ENCODE assay signal across 26 mouse cellular contexts in genomic region chr4:145242719-145243350, GRCm38 (mm10). TPM values are rescaled to one million over a fixed set of nuclear protein-coding genes. Genes with fewer than 3 reads are reported as not detected.
DNase-seq lines count a peak whose midpoint lies in the region; ATAC-seq and TF ChIP-seq lines count a peak whose summit lies in the region.
"Had no signal": no experiment of that assay in that cellular context is flagged by ENCODE, and none has a peak within 500 bp of the region (broad histone marks: within the 10 kb centered on the region; RNA-seq: fewer than 3 reads in every experiment).

No protein-coding gene starts in this region.

- no peak for TF ChIP-seq CTCF in bone marrow macrophage, adult 2 months (IDR thresholded peaks at IDR 0.05; ENCODE audit: low read depth, low read length)

- no peak for TF ChIP-seq POLR2A in bone marrow macrophage, adult 2 months (IDR thresholded peaks at IDR 0.05; ENCODE audit: borderline replicate concordance, low read depth, low read length)

- no peak overlapping the region for H3K4me2 ChIP-seq in midbrain, embryonic 11.5 days
- H3K4me2 ChIP-seq: forebrain, embryonic 15.5 days; heart, embryonic 15.5 days; hindbrain, embryonic 15.5 days; neural tube, embryonic 13.5 days; stomach, embryonic 15.5 days had no signal

- WGBS in midbrain, embryonic 11.5 days, result 69% methylated on average over 1 of the region's 1 CpGs
- 60% methylated on average over 1 of the region's 1 CpGs for WGBS in midbrain, embryonic 10.5 days
- 0% methylated on average over 1 of the region's 1 CpGs for WGBS in macrophage (ENCODE audit: missing documents)

- H3K9me3 ChIP-seq in midbrain, embryonic 11.5 days (ENCODE audit: control insufficient read depth, low read length), result no peaks in the 10 kb centered on the region
- no peaks in the 10 kb centered on the region for H3K9me3 ChIP-seq in midbrain, embryonic 10.5 days (replicated peaks)
- H3K9me3 ChIP-seq: embryonic facial prominence, embryonic 10.5 days; forebrain, embryonic 15.5 days; heart, embryonic 15.5 days; hindbrain, embryonic 15.5 days; neural tube, embryonic 13.5 days; stomach, embryonic 15.5 days had no signal

- peaks cover 7% of the 10 kb centered on the region; the same call in 1 of the 2 replicates for H3K4me1 ChIP-seq in midbrain, embryonic 11.5 days (ENCODE audit: control insufficient read depth, insufficient read depth, low read length)
- H3K4me1 ChIP-seq in midbrain, embryonic 10.5 days, result peaks cover 14% of the 10 kb centered on the region
- peaks cover 65% of the 10 kb centered on the region for H3K4me1 ChIP-seq in bone marrow macrophage, adult 2 months (ENCODE audit: control insufficient read depth, insufficient read depth, low read length)

- no peak overlapping the region for H3K4me3 ChIP-seq in midbrain, embryonic 11.5 days (ENCODE audit: low read depth, low read length)
- H3K4me3 ChIP-seq in midbrain, embryonic 10.5 days, result no peak overlapping the region
- H3K4me3 ChIP-seq in bone marrow macrophage, adult 2 months (ENCODE audit: insufficient read depth, low read length), result peak overlapping the region; percentile 15
- H3K4me3 ChIP-seq in macrophage (ENCODE audit: inconsistent target), result no peak overlapping the region
- H3K4me3 ChIP-seq: embryonic facial prominence, embryonic 10.5 days; forebrain, embryonic 15.5 days; heart, embryonic 15.5 days; hindbrain, embryonic 15.5 days; layer of hippocampus, adult 2 months; neural tube, embryonic 13.5 days; stomach, embryonic 15.5 days had no signal

- no peak overlapping the region for H3K27ac ChIP-seq in midbrain, embryonic 11.5 days (ENCODE audit: low read depth, low read length)
- no peak overlapping the region for H3K27ac ChIP-seq in midbrain, embryonic 10.5 days (replicated peaks)
- H3K27ac ChIP-seq in bone marrow macrophage, adult 2 months (ENCODE audit: insufficient read depth, low read depth, low read length), result peak overlapping the region; percentile 84
- peak overlapping the region; percentile 91 for H3K27ac ChIP-seq in macrophage
- H3K27ac ChIP-seq: embryonic facial prominence, embryonic 10.5 days; forebrain, embryonic 15.5 days; heart, embryonic 15.5 days; hindbrain, embryonic 15.5 days; layer of hippocampus, adult 2 months; neural tube, embryonic 13.5 days; stomach, embryonic 15.5 days had no signal

- no peaks in the 10 kb centered on the region for H3K36me3 ChIP-seq in midbrain, embryonic 11.5 days (ENCODE audit: control insufficient read depth, insufficient read depth, low read length)
- H3K36me3 ChIP-seq in midbrain, embryonic 10.5 days, result no peaks in the 10 kb centered on the region
- peaks cover 9% of the 10 kb centered on the region; the same call in 1 of the 2 replicates for H3K36me3 ChIP-seq in macrophage (ENCODE audit: inconsistent target)
- H3K36me3 ChIP-seq: embryonic facial prominence, embryonic 10.5 days; forebrain, embryonic 15.5 days; heart, embryonic 15.5 days; hindbrain, embryonic 15.5 days; neural tube, embryonic 13.5 days; stomach, embryonic 15.5 days had no signal

- H3K9ac ChIP-seq in midbrain, embryonic 11.5 days (ENCODE audit: low read length), result no peak overlapping the region
- H3K9ac ChIP-seq: forebrain, embryonic 15.5 days; heart, embryonic 15.5 days; hindbrain, embryonic 15.5 days; neural tube, embryonic 13.5 days; stomach, embryonic 15.5 days had no signal

- H3K79me2 ChIP-seq in macrophage (ENCODE audit: inconsistent target), result peaks cover 84% of the 10 kb centered on the region

- no peak for ATAC-seq in CD4-positive, CD25-positive, alpha-beta regulatory T cell, adult 4 months
- no peak for ATAC-seq in midbrain, embryonic 11.5 days (ENCODE audit: low FRiP score)
- ATAC-seq: forebrain, embryonic 15.5 days; intestine, embryonic 16.5 days; lung, postnatal 0 days had no signal

- peaks cover 15% of the 10 kb centered on the region for H3K27me3 ChIP-seq in midbrain, embryonic 11.5 days (ENCODE audit: control insufficient read depth, insufficient read depth, low read length)
- peaks cover 35% of the 10 kb centered on the region for H3K27me3 ChIP-seq in midbrain, embryonic 10.5 days (ENCODE audit: low read depth, poor library complexity, severe bottlenecking)

- peak; percentile 48 for DNase-seq in CD4-positive, CD25-positive, alpha-beta regulatory T cell, adult 2 months (ENCODE audit: low read depth, low spot score)
- DNase-seq in midbrain, embryonic 11.5 days (ENCODE audit: low spot score, missing footprints), result peak; percentile 77
- no peak for DNase-seq in midbrain, embryonic 10.5 days (ENCODE audit: low spot score)
- DNase-seq in cerebellum, postnatal 25 days, result no peak
- DNase-seq in frontal cortex, postnatal 36 days (ENCODE audit: low spot score in 2 of 2), result no peak
- DNase-seq: cerebellum, adult 9-10 months; gastrocnemius, postnatal 36 days; heart, postnatal 4 days; kidney, adult 9 months; kidney, postnatal 14 days; midbrain, embryonic 14.5 days; retina, postnatal 1 day; right cerebral cortex, postnatal 25 days; spleen, adult 18-20 months had no signal

RNA-seq across cellular contexts. Expression of gene Tnfrsf1b, which starts 3.8 kb away (rescaled TPM):
- 100 to 1,000 TPM; 115 to 174 TPM for polyA plus RNA-seq in CD4-positive, CD25-positive, alpha-beta regulatory T cell, adult 4 months (2017; shearing (Covaris generic))
- 1.9 and 2.4 TPM in 2 replicates for polyA plus RNA-seq in midbrain, embryonic 11.5 days (2014; fragmentation: Nextera tagmentation; extraction: Ambion mirVana)
- 2.6 and 3.0 TPM in 2 replicates for polyA plus RNA-seq in midbrain, embryonic 10.5 days (2016; fragmentation: Nextera tagmentation; extraction: Ambion mirVana)
- polyA plus RNA-seq in bone marrow macrophage, adult 2 months (2012; ENCODE audit: insufficient read depth, insufficient read length, missing spikeins), result 181 and 222 TPM in 2 replicates
- 100 to 1,000 TPM; 113 to 961 (median 353) TPM for total RNA-seq in macrophage (2018; cell fraction: chromatin; rRNA removed)
- 1,000 to 10,000 TPM in 2 of 26 experiments, 100 to 1,000 TPM in 24; 241 to 1,186 (median 606) TPM for total RNA-seq in macrophage (2018; cell fraction: cytosol; rRNA removed)
- total RNA-seq in macrophage (2018; cell fraction: nucleus; rRNA removed), result 1,000 to 10,000 TPM in 7 of 26 experiments, 100 to 1,000 TPM in 19; 164 to 1,820 (median 786) TPM
- polyA plus RNA-seq in macrophage (2018), result 132 to 265 TPM (median 207 TPM) in 3 replicates

RNA-seq across cellular contexts. Expression of gene Vps13d, which starts 48.0 kb away (rescaled TPM):
- polyA plus RNA-seq in CD4-positive, CD25-positive, alpha-beta regulatory T cell, adult 4 months (2017; shearing (Covaris generic)), result 10 to 100 TPM; 19.0 to 20.6 TPM
- 8.2 and 8.7 TPM in 2 replicates for polyA plus RNA-seq in midbrain, embryonic 11.5 days (2014; fragmentation: Nextera tagmentation; extraction: Ambion mirVana)
- 3.0 and 3.4 TPM in 2 replicates for polyA plus RNA-seq in midbrain, embryonic 10.5 days (2016; fragmentation: Nextera tagmentation; extraction: Ambion mirVana)
- 37.4 and 44.8 TPM in 2 replicates for polyA plus RNA-seq in bone marrow macrophage, adult 2 months (2012; ENCODE audit: insufficient read depth, insufficient read length, missing spikeins)
- 100 to 1,000 TPM; 195 to 794 (median 326) TPM for total RNA-seq in macrophage (2018; cell fraction: chromatin; rRNA removed)
- 10 to 100 TPM; 22.8 to 49.5 (median 35.7) TPM for total RNA-seq in macrophage (2018; cell fraction: cytosol; rRNA removed)
- total RNA-seq in macrophage (2018; cell fraction: nucleus; rRNA removed), result 100 to 1,000 TPM in 16 of 26 experiments, 10 to 100 TPM in 10; 78.6 to 356 (median 119) TPM
- 28.8 to 76.6 TPM (median 37.9 TPM) in 3 replicates for polyA plus RNA-seq in macrophage (2018)

Comparison
In these comparisons a context has a peak if more than half of its experiments do, and no peak if none do; other contexts are left out.
1. DNase-seq: peak in CD4-positive, CD25-positive, alpha-beta regulatory T cell, adult 2 months (single experiment) and midbrain, embryonic 11.5 days (single experiment); none in midbrain, embryonic 10.5 days (single experiment), cerebellum, postnatal 25 days (0 of 2) and frontal cortex, postnatal 36 days (0 of 2).
2. H3K27ac ChIP-seq: peak in bone marrow macrophage, adult 2 months (single experiment) and macrophage (single experiment); none in midbrain, embryonic 11.5 days (single experiment) and midbrain, embryonic 10.5 days (single experiment).
3. RNA of gene Tnfrsf1b, which starts 3.8 kb away (polyA plus RNA-seq): 181 to 222 TPM in bone marrow macrophage, adult 2 months, 132 to 265 TPM in macrophage and 115 to 174 TPM in CD4-positive, CD25-positive, alpha-beta regulatory T cell, adult 4 months; 2.6 to 3.0 TPM in midbrain, embryonic 10.5 days and 1.9 to 2.4 TPM in midbrain, embryonic 11.5 days; every median in the first group is over 10 times any median in the second.